Mouse (Mus musculus) olfactory bulb, adult 2 months (tissue): ENCODE results near the gene Ripk4.

Experiments
- CTCF ChIP-seq: fragments of 200-500 bp; IDR thresholded peaks from 2 replicates; pipeline ENCODE4 v1.5.1; 2012; ENCODE audit warnings: low read depth, mild to moderate bottlenecking, low read length, moderate library complexity; ENCODE audit not compliant: insufficient read depth
- POLR2A ChIP-seq: fragments of 200-500 bp; IDR thresholded peaks from 2 replicates; pipeline ENCODE4 v1.6.1; 2012; ENCODE audit warnings: mild to moderate bottlenecking, low read depth, low read length, moderate library complexity; ENCODE audit not compliant: insufficient read depth

DNA sequence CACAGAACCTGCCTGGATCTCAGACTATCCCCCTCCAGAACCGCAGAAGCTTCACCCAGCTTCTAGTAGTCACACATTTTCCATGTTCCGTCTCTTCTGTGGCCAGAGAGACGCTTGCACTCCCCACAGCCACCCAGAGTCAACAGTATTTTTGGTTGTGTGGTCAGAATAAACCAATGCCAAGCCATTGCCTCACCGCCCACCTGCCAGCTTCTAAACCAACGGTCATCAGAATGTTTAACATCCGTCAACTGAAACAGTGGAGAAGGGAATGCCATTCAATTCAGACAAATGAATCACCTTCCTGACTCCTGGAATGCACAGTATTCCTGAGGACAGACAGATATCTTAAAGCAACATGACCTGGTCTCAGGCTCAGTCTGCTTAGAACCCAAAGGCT is 47.0 kb downstream of the Ripk4 start:
- TF ChIP-seq CTCF (no peak), POLR2A (no peak)
